Mouse (Mus musculus) brain, embryonic 14.5 days (tissue): ENCODE measurements around the gene Zfp568.

Experiments
- CTCF ChIP-seq: fragments of 200-500 bp; IDR thresholded peaks from 2 replicates; pipeline ENCODE4 v1.5.1; 2012; ENCODE audit warnings: inconsistent platforms, mild to moderate bottlenecking, moderate library complexity, borderline replicate concordance; ENCODE audit not compliant: insufficient read depth, insufficient read length; ENCODE audit errors: extremely low read depth
- POLR2A ChIP-seq: fragments of 200-500 bp; IDR thresholded peaks from 2 replicates; pipeline ENCODE4 v1.6.1; 2012; ENCODE audit warnings: mild to moderate bottlenecking, inconsistent platforms, borderline replicate concordance; ENCODE audit not compliant: poor library complexity, insufficient read depth, insufficient read length, severe bottlenecking; ENCODE audit errors: extremely low read depth

GRCm38 (mm10) chr7:30048126-30048525, 64.4 kb downstream of the Zfp568 start:
- TF ChIP-seq POLR2A (no peak), CTCF (no peak)
